Mouse (Mus musculus) lung, postnatal 0 days (tissue): ENCODE measurements around the gene Zfp799.

Experiments used
- CTCF ChIP-seq: IDR thresholded peaks from 2 replicates; pipeline ENCODE4 v1.5.1; 2016; ENCODE audit warnings: antibody characterized with exemption, mild to moderate bottlenecking
- EP300 ChIP-seq: IDR thresholded peaks from 2 replicates; pipeline ENCODE4 v1.6.1; 2016; ENCODE audit warnings: antibody characterized with exemption, mild to moderate bottlenecking, control low read depth

GRCm38 (mm10) chr17:32787436-32788093 lies 42.5 kb downstream of the Zfp799 start:
- TF ChIP-seq CTCF = no peak
- TF ChIP-seq EP300 = no peak
